Mouse (Mus musculus): ENCODE results near the gene Nell2. TPM values are rescaled to one million over a fixed set of nuclear protein-coding genes. Genes with fewer than 3 reads are reported as not detected.

Nell2 gene
- polyA plus RNA-seq, 1 experiment, result 0.04 TPM

DNA sequence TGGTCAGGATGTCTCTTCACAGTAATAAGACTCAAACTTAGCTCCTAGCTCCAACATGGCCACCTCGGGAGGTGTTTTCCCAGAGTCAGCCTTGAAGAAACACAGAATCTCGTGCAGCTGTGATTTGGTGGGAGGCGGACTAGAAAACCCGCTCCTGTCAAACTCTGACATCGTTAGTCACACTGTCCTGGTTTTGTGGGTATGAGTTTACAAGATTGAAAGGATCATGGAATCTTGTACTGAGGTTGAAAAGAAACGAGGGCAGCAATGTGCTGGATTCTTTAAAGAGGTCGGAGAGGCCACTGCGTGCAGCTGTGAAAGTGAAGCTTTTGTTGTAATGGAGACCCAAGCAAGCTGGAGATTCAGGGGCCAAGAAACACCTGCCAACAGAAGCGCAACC lies 46.4 kb downstream of the Nell2 start:
- H3K4me3 ChIP-seq, result no peak overlapping the region
- TF ChIP-seq E2F4 (IDR thresholded peaks at IDR 0.05; ENCODE audit: insufficient read depth) (no peak), USF1 (IDR thresholded peaks at IDR 0.05; ENCODE audit: low read depth) (no peak), POLR2A (IDR thresholded peaks at IDR 0.05; ENCODE audit: insufficient read length, low read depth) (no peak), MAX (IDR thresholded peaks at IDR 0.05; ENCODE audit: low read depth) (no peak), SRF (IDR thresholded peaks at IDR 0.05; ENCODE audit: control insufficient read depth, insufficient read length, low read depth) (no peak), TCF3 (IDR thresholded peaks at IDR 0.05; ENCODE audit: insufficient read length, low read depth) (no peak), MYOG (IDR thresholded peaks at IDR 0.05; ENCODE audit: control insufficient read depth in 1 of 3, insufficient read depth in 1 of 3, insufficient read length in 2 of 3, low read depth in 2 of 3) (no peak), POLR2AphosphoS2 (IDR thresholded peaks at IDR 0.05; ENCODE audit: insufficient read length, low read depth) (no peak), MYOD1 (IDR thresholded peaks at IDR 0.05; ENCODE audit: control insufficient read depth in 1 of 3, insufficient read length in 2 of 3, low read depth in 2 of 3) (no peak), REST (IDR thresholded peaks at IDR 0.05; ENCODE audit: insufficient read depth, insufficient read length) (no peak), CEBPB (IDR thresholded peaks at IDR 0.05; ENCODE audit: insufficient read depth, poor library complexity, severe bottlenecking) (no peak), TCF12 (IDR thresholded peaks at IDR 0.05; ENCODE audit: insufficient read depth, poor library complexity, severe bottlenecking) (no peak)
- H3K79me2 ChIP-seq (ENCODE audit: control insufficient read depth, insufficient read depth), result no peaks in the 10 kb centered on the region
- no peaks in the 10 kb centered on the region for H3K36me3 ChIP-seq (ENCODE audit: control insufficient read depth, insufficient read depth)
- no peak overlapping the region for H3K4me2 ChIP-seq (ENCODE audit: low read depth)
- H3K27me3 ChIP-seq (ENCODE audit: control insufficient read depth, insufficient read depth, insufficient read length), result no peaks in the 10 kb centered on the region
- no peak overlapping the region for H3ac ChIP-seq (ENCODE audit: control insufficient read depth, insufficient read length)

DNA sequence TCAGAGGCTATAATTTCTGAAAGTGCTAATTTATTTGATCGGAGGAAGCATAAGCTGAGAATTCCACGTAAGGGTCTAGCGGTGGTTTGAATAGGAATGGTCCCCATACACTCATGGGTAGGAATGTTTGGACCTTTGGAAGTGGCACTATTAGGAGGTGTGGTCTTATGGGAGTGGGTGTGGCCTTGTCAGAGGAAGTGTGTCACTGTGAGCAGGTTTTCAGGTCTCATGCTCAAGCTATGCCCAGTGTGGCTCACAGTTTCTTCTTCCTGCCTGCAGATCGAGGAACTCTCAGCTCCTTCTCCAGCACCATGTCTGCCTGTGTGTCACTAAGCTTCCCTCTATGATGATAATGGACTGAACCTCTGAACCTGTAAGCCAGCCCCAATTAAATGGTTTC lies 46.8 kb downstream of the Nell2 start:
- no peak overlapping the region for H3ac ChIP-seq (ENCODE audit: control insufficient read depth, insufficient read length)
- H3K27me3 ChIP-seq (ENCODE audit: control insufficient read depth, insufficient read depth, insufficient read length), result no peaks in the 10 kb centered on the region
- TF ChIP-seq SRF (IDR thresholded peaks at IDR 0.05; ENCODE audit: control insufficient read depth, insufficient read length, low read depth), result no peak
- no peak for TF ChIP-seq POLR2AphosphoS2 (IDR thresholded peaks at IDR 0.05; ENCODE audit: insufficient read length, low read depth)
- TF ChIP-seq MYOG (IDR thresholded peaks at IDR 0.05; ENCODE audit: control insufficient read depth in 1 of 3, insufficient read depth in 1 of 3, insufficient read length in 2 of 3, low read depth in 2 of 3), result no peak
- no peak for TF ChIP-seq POLR2A (IDR thresholded peaks at IDR 0.05; ENCODE audit: insufficient read length, low read depth)
- TF ChIP-seq E2F4 (IDR thresholded peaks at IDR 0.05; ENCODE audit: insufficient read depth), result no peak
- no peak for TF ChIP-seq USF1 (IDR thresholded peaks at IDR 0.05; ENCODE audit: low read depth)
- no peak for TF ChIP-seq MAX (IDR thresholded peaks at IDR 0.05; ENCODE audit: low read depth)
- no peak for TF ChIP-seq TCF3 (IDR thresholded peaks at IDR 0.05; ENCODE audit: insufficient read length, low read depth)
- TF ChIP-seq REST (IDR thresholded peaks at IDR 0.05; ENCODE audit: insufficient read depth, insufficient read length), result no peak
- TF ChIP-seq TCF12 (IDR thresholded peaks at IDR 0.05; ENCODE audit: insufficient read depth, poor library complexity, severe bottlenecking), result no peak
- no peak for TF ChIP-seq CEBPB (IDR thresholded peaks at IDR 0.05; ENCODE audit: insufficient read depth, poor library complexity, severe bottlenecking)
- no peak for TF ChIP-seq MYOD1 (IDR thresholded peaks at IDR 0.05; ENCODE audit: control insufficient read depth in 1 of 3, insufficient read length in 2 of 3, low read depth in 2 of 3)
- no peak overlapping the region for H3K4me2 ChIP-seq (ENCODE audit: low read depth)
- H3K79me2 ChIP-seq (ENCODE audit: control insufficient read depth, insufficient read depth), result no peaks in the 10 kb centered on the region
- H3K4me3 ChIP-seq, result no peak overlapping the region
- H3K36me3 ChIP-seq (ENCODE audit: control insufficient read depth, insufficient read depth), result no peaks in the 10 kb centered on the region

DNA sequence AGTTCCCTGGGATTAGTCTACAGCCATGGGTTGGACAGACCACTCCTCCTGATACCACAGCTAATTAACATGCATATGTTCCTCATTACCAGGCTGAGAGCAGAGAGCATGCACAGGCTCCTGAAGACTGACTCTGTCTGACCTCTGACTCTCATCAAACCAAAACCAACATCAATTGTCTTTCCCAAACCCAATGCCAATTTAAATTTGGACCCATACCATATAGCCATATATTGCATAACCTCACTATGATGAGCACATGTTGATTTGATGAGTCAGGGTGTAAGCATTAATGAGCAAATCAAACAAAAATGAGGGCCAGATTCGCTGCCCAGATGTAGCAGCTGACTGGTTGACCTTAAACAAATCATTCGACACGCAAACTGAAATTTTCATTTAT lies 51.9 kb downstream of the Nell2 start:
- H3K36me3 ChIP-seq (ENCODE audit: control insufficient read depth, insufficient read depth), result no peaks in the 10 kb centered on the region
- H3K4me3 ChIP-seq, result no peak overlapping the region
- no peaks in the 10 kb centered on the region for H3K79me2 ChIP-seq (ENCODE audit: control insufficient read depth, insufficient read depth)
- TF ChIP-seq POLR2AphosphoS2 (IDR thresholded peaks at IDR 0.05; ENCODE audit: insufficient read length, low read depth) (no peak), E2F4 (IDR thresholded peaks at IDR 0.05; ENCODE audit: insufficient read depth) (no peak), TCF3 (IDR thresholded peaks at IDR 0.05; ENCODE audit: insufficient read length, low read depth) (no peak), REST (IDR thresholded peaks at IDR 0.05; ENCODE audit: insufficient read depth, insufficient read length) (no peak), TCF12 (IDR thresholded peaks at IDR 0.05; ENCODE audit: insufficient read depth, poor library complexity, severe bottlenecking) (no peak), MYOG (IDR thresholded peaks at IDR 0.05; ENCODE audit: control insufficient read depth in 1 of 3, insufficient read depth in 1 of 3, insufficient read length in 2 of 3, low read depth in 2 of 3) (no peak), CEBPB (IDR thresholded peaks at IDR 0.05; ENCODE audit: insufficient read depth, poor library complexity, severe bottlenecking) (no peak)
- peaks cover 5% of the 10 kb centered on the region for H3K27me3 ChIP-seq (ENCODE audit: control insufficient read depth, insufficient read depth, insufficient read length)
- H3K4me2 ChIP-seq (ENCODE audit: low read depth), result no peak overlapping the region
- H3ac ChIP-seq (ENCODE audit: control insufficient read depth, insufficient read length), result no peak overlapping the region

DNA sequence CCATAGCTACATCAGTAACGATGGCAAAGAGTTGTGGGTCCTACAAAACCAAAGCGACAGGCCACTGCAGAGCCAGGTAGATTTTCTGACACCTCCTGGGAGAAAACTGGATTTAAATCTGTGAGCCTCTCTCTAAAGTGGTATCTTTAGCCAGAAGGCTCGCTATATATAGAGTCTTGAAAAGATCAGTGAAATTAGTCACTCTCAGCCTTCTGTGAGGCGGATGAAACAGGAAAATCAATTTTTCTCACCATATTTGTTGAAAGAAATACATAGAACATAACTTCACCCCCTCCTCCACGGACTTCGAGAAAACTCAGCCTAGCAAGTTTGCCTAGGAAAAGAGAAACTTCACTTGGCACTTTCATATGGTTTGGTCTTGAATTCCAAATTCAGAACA lies 54.4 kb downstream of the Nell2 start:
- Histone ChIP-seq H3ac (ENCODE audit: control insufficient read depth, insufficient read length) (no peak overlapping the region), H3K4me2 (ENCODE audit: low read depth) (no peak overlapping the region), H3K36me3 (ENCODE audit: control insufficient read depth, insufficient read depth) (no peaks in the 10 kb centered on the region), H3K27me3 (ENCODE audit: control insufficient read depth, insufficient read depth, insufficient read length) (peaks cover 5% of the 10 kb centered on the region), H3K4me3 (no peak overlapping the region), H3K79me2 (ENCODE audit: control insufficient read depth, insufficient read depth) (no peaks in the 10 kb centered on the region)
- TF ChIP-seq E2F4 (IDR thresholded peaks at IDR 0.05; ENCODE audit: insufficient read depth) (no peak), POLR2A (IDR thresholded peaks at IDR 0.05; ENCODE audit: insufficient read length, low read depth) (no peak), SRF (IDR thresholded peaks at IDR 0.05; ENCODE audit: control insufficient read depth, insufficient read length, low read depth) (no peak), CEBPB (IDR thresholded peaks at IDR 0.05; ENCODE audit: insufficient read depth, poor library complexity, severe bottlenecking) (no peak), TCF3 (IDR thresholded peaks at IDR 0.05; ENCODE audit: insufficient read length, low read depth) (no peak), MYOG (IDR thresholded peaks at IDR 0.05; ENCODE audit: control insufficient read depth in 1 of 3, insufficient read depth in 1 of 3, insufficient read length in 2 of 3, low read depth in 2 of 3) (no peak), POLR2AphosphoS2 (IDR thresholded peaks at IDR 0.05; ENCODE audit: insufficient read length, low read depth) (no peak), TCF12 (IDR thresholded peaks at IDR 0.05; ENCODE audit: insufficient read depth, poor library complexity, severe bottlenecking) (no peak), MYOD1 (IDR thresholded peaks at IDR 0.05; ENCODE audit: control insufficient read depth in 1 of 3, insufficient read length in 2 of 3, low read depth in 2 of 3) (no peak), MAX (IDR thresholded peaks at IDR 0.05; ENCODE audit: low read depth) (no peak), USF1 (IDR thresholded peaks at IDR 0.05; ENCODE audit: low read depth) (no peak), REST (IDR thresholded peaks at IDR 0.05; ENCODE audit: insufficient read depth, insufficient read length) (no peak)
